Mouse (Mus musculus) brain, embryonic 14.5 days (tissue): ENCODE measurements around the gene Tent2.

Experiments
- CTCF ChIP-seq: fragments of 200-500 bp; IDR thresholded peaks from 2 replicates; pipeline ENCODE4 v1.5.1; 2012; ENCODE audit warnings: inconsistent platforms, mild to moderate bottlenecking, moderate library complexity, borderline replicate concordance; ENCODE audit not compliant: insufficient read depth, insufficient read length; ENCODE audit errors: extremely low read depth
- POLR2A ChIP-seq: fragments of 200-500 bp; IDR thresholded peaks from 2 replicates; pipeline ENCODE4 v1.6.1; 2012; ENCODE audit warnings: mild to moderate bottlenecking, inconsistent platforms, borderline replicate concordance; ENCODE audit not compliant: poor library complexity, insufficient read depth, insufficient read length, severe bottlenecking; ENCODE audit errors: extremely low read depth

DNA sequence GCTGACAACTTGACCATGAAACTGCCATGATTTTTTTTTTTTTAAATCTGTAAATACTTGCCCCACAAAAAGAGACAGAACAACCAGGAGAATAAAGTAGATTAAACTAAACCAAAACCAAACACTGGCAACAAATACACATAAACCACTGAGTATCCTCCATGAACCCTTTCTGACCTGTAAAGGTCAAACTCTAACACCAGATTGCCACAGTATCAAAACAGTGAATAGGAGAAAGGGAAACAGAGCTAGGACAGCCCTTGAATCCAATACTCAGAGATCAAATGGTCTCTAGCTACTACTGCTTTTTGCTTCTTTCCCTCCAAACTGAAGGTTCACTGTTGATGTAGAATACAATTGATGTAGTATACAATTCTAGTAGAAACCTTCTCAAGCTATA, 14.6 kb downstream of the Tent2 start:
- TF ChIP-seq CTCF (no peak), POLR2A (no peak)
